Mouse (Mus musculus) neural tube, embryonic 15.5 days (tissue): ENCODE measurements around the gene Zfp324. TPM values are rescaled to one million over a fixed set of nuclear protein-coding genes. Genes with fewer than 3 reads are reported as not detected.
"Not testable (repeated sequence)": the region's sequence is repeated elsewhere in the genome, so short reads cannot be mapped to it uniquely, and the experiment has no call there.

Experiments
- ATAC-seq: fragments of 200-750 bp; cut with Nextera tagmentation; 2 replicates; pipeline ENCODE4 v1.8.0; 2017; ENCODE audit warnings: mild to moderate bottlenecking, moderate TSS enrichment, moderate library complexity; ENCODE audit not compliant: low FRiP score
- H3K27ac ChIP-seq: fragments of 300-500 bp; sonication (generic); replicated peaks from 2 replicates; pipeline ENCODE4 v1.5.1; 2015; ENCODE audit warnings: mild to moderate bottlenecking, inconsistent platforms
- H3K27me3 ChIP-seq: fragments of 300-500 bp; sonication (generic); replicated peaks from 2 replicates; pipeline ENCODE4 v1.6.1; 2015; ENCODE audit warnings: inconsistent platforms
- H3K36me3 ChIP-seq: fragments of 300-500 bp; sonication (generic); 2 replicates; pipeline ENCODE4 v1.6.1; 2015; ENCODE audit warnings: inconsistent platforms
- H3K4me1 ChIP-seq: fragments of 300-500 bp; sonication (generic); 2 replicates; pipeline ENCODE4 v1.6.1; 2015; ENCODE audit warnings: inconsistent platforms
- H3K4me2 ChIP-seq: fragments of 300-500 bp; sonication (generic); 2 replicates; pipeline ENCODE4 v1.6.1; 2015; ENCODE audit warnings: inconsistent platforms, mild to moderate bottlenecking, moderate library complexity
- H3K4me3 ChIP-seq: fragments of 300-500 bp; sonication (generic); replicated peaks from 2 replicates; pipeline ENCODE4 v1.5.1; 2015; ENCODE audit warnings: mild to moderate bottlenecking, inconsistent platforms
- H3K9ac ChIP-seq: fragments of 300-500 bp; sonication (generic); replicated peaks from 2 replicates; pipeline ENCODE4 v1.6.1; 2015; ENCODE audit warnings: mild to moderate bottlenecking, inconsistent platforms
- H3K9me3 ChIP-seq: fragments of 300-500 bp; sonication (generic); replicated peaks from 2 replicates; pipeline ENCODE4 v1.6.1; 2016; ENCODE audit warnings: inconsistent platforms
- WGBS: fragments of 180-500 bp; shearing (Covaris S2); methylation state at CpG from one replicate; pipeline ENCODE4 v1.1.7; 2015; ENCODE audit warnings: mixed read lengths; 5-methylcytosine and 5-hydroxymethylcytosine counted together
- polyA plus RNA-seq: library from polyadenylated mRNA; unstranded; fragments of >200 nt; fragmentation: Nextera tagmentation; extraction: Ambion mirVana; gene quantifications from 2 replicates; pipeline ENCODE4 v1.2.1, GENCODE M21; 2015

Gene Zfp324
- polyA plus RNA-seq: 13.1 and 13.3 TPM in 2 replicates

DNA sequence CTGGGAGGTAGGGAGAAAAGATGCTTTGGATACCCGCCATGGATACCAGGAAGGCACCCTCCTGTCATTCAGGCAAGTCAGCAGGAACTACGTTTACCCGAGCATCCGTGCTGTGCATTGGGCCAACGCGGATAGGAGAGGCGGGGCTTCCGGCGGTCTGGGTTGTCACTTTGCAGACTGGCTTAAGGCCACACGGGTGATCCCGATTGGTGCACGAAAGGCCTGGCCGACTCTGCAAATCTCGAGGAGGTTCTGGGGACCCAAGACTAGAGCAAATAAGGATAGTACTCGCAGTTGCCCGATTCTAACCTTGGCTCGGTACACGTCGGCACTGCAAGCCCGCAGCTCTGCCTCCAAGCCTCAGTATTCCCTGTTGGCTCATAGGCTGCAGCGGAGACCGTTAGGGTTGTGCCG is at the start of gene Zfp324:
TSS of gene Zfp324 (plus strand) at position 161 of the 414 bp plus-strand sequence.
- Histone ChIP-seq H3K27me3 (no peaks in the 10 kb centered on the region), H3K9me3 (no peaks in the 10 kb centered on the region), H3K27ac (peak within 1 kb of the TSS; percentile 92), H3K9ac (peak within 1 kb of the TSS; percentile 82), H3K36me3 (peaks cover 21% of the 10 kb centered on the region), H3K4me3 (peak within 1 kb of the TSS; percentile 77), H3K4me1 (peaks cover 41% of the 10 kb centered on the region), H3K4me2 (peak within 1 kb of the TSS; percentile 94)
- ATAC-seq: peak; percentile 92
- WGBS: under 1% methylated on average over 23 of the region's 23 CpGs

DNA sequence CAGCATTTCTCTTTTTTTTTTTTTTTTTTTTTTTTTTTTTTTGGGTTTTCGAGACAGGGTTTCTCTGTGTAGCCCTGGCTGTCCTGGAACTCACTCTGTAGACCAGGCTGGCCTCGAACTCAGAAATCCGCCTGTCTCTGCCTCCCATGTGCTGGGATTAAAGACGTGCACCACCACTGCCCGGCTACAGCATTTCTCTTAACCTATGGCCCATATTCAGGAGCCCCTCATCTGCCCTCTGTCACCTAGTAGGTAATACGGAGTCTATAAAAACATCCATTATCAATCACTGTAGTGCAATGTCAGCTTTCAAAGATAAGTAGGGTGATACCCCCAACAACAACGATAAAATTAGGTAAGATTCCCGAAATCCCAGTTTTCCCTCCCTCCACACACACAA is 45.1 kb upstream of the Zfp324 start:
- Histone ChIP-seq H3K36me3 (peaks cover 22% of the 10 kb centered on the region), H3K4me2 (0 out of 2 replicates have a peak overlapping the region, but pooled peaks have one; percentile 86), H3K4me1 (peaks cover 21% of the 10 kb centered on the region)
- 89% methylated on average over 7 of the region's 8 CpGs for WGBS
- not testable (repeated sequence) for H3K4me3 ChIP-seq, H3K27me3 ChIP-seq, H3K9me3 ChIP-seq, ATAC-seq, H3K27ac ChIP-seq, H3K9ac ChIP-seq

DNA sequence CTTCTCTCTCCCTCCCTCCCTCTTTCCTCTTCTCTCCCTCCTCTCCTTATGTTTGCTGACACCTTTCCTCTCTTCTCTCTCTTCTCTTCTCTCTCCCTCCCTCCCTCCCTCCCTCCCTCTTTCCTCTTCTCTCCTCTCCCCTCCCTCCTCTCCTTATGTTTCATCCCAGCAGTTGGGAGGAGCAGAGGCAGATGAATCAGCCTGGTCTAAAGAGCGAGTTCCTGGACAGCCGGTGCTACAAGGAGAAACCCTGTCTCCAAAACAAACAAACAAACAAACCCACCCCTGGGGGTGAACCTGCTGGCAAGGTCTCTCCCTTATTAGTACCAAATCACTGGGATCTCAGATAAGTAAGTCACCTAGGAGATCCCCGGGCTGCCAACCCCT is 44.3 kb upstream of the Zfp324 start:
- peak; percentile 49 for ATAC-seq
- 0% methylated on average over 3 of the region's 3 CpGs for WGBS

DNA sequence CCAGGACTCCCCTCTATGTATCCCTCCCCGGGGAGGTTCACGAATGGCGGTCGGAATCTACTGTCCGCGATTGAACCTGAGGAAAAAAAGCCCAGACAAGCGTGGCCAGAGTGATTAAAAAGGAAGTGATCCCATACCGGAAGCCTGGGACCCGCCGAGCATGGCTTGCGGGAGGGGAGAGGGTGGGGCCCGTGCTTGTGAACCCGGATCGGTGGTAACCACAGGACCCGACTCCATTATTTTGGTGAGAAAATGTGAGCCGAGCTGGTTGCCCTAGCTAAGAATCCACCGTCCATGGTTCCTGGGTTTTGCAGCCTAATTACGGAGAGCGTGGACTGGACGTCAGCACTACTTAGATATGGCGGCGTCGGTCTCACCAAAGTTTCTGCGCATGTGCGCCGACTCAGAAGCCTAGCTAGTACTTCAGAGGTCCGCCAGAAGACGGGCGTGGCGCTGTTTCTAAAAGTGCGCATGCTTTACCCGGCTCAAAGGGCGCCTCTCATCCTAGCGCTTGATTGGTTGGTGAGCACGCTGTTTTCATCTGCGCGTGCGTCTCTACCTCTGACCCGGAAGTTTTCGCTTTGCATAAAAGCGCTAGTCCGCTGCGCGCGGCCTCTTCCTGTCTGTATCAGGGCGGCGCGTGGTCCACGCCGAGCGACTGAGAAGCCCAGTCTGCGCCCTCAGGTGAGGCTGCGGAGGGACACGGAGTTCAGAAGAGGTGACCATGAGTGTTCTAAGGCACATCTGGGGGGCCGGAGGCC is 43.8 kb upstream of the Zfp324 start, which contains the start of gene Rps5:
TSS of gene Rps5 (plus strand) at position 586 of the 761 bp plus-strand sequence.
- peak within 1 kb of the TSS; percentile 97 for H3K27ac ChIP-seq
- peak within 1 kb of the TSS; percentile 95 for H3K4me3 ChIP-seq
- no peaks in the 10 kb centered on the region for H3K9me3 ChIP-seq
- peaks cover 36% of the 10 kb centered on the region for H3K36me3 ChIP-seq
- peak; percentile 98 for ATAC-seq
- peak within 1 kb of the TSS; percentile 86 for H3K4me2 ChIP-seq
- WGBS: under 1% methylated on average over 55 of the region's 55 CpGs
- peaks cover 21% of the 10 kb centered on the region for H3K4me1 ChIP-seq
- peaks cover 22% of the 10 kb centered on the region for H3K27me3 ChIP-seq
- peak within 1 kb of the TSS; percentile 85 for H3K9ac ChIP-seq

More for the DNA sequence above, 44.3 kb upstream of the Zfp324 start:
- Histone ChIP-seq H3K27ac (peak overlapping the region; percentile 97), H3K4me2 (peak overlapping the region; percentile 86), H3K9ac (peak overlapping the region; percentile 66), H3K27me3 (peaks cover 16% of the 10 kb centered on the region), H3K9me3 (no peaks in the 10 kb centered on the region), H3K4me1 (peaks cover 21% of the 10 kb centered on the region), H3K36me3 (peaks cover 31% of the 10 kb centered on the region), H3K4me3 (peak overlapping the region; percentile 95)

DNA sequence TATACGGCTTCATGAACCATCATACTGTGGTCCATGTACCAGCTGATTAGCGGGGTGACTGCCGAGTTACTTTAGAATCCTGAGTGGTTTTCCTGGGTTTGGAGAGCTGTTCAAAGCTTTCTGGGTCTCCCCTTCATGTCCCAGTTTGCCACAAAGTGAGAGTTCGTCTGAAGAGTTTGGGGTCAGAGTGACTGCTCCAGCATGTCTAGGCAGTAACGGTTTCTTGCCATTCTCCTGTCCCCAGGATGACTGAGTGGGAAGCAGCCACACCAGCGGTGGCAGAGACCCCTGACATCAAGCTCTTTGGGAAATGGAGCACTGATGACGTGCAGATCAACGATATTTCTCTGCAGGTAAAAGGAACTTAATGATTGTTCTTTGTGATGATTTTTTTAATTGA is 42.9 kb upstream of the Zfp324 start:
- peaks cover 30% of the 10 kb centered on the region for H3K27me3 ChIP-seq
- ATAC-seq: no peak
- whole genome bisulfite sequencing: 4% methylated on average over 8 of the region's 8 CpGs

DNA sequence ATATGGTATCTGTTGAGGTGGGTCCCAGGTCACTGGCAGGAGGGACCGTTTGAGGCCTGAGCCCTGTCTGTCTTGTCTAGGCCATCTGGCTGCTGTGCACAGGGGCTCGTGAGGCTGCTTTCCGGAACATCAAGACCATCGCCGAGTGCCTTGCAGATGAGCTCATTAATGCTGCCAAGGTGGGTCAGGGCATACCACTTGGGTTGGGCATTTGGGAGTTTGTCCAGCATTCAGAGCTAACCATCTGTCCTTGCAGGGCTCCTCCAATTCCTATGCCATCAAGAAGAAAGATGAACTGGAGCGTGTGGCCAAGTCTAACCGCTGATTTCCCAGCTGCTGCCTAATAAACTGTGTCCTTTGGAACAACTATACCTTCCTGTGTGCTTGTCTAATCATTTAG is 39.3 kb upstream of the Zfp324 start:
- Histone ChIP-seq H3K9me3 (no peaks in the 10 kb centered on the region), H3K9ac (no peak overlapping the region), H3K27ac (no peak overlapping the region), H3K27me3 (peaks cover 39% of the 10 kb centered on the region), H3K4me1 (peaks cover 29% of the 10 kb centered on the region), H3K4me3 (no peak overlapping the region), H3K36me3 (peaks cover 42% of the 10 kb centered on the region), H3K4me2 (no peak overlapping the region)
- no peak for ATAC-seq
- WGBS: 82% methylated on average over 7 of the region's 7 CpGs

More for the DNA sequence above, 42.9 kb upstream of the Zfp324 start:
- H3K4me3 ChIP-seq: peak overlapping the region; percentile 95
- peak overlapping the region; percentile 85 for H3K9ac ChIP-seq
- peak overlapping the region; percentile 86 for H3K4me2 ChIP-seq
- peaks cover 24% of the 10 kb centered on the region for H3K4me1 ChIP-seq
- H3K27ac ChIP-seq: no peak overlapping the region
- no peaks in the 10 kb centered on the region for H3K9me3 ChIP-seq
- H3K36me3 ChIP-seq: peaks cover 42% of the 10 kb centered on the region

DNA sequence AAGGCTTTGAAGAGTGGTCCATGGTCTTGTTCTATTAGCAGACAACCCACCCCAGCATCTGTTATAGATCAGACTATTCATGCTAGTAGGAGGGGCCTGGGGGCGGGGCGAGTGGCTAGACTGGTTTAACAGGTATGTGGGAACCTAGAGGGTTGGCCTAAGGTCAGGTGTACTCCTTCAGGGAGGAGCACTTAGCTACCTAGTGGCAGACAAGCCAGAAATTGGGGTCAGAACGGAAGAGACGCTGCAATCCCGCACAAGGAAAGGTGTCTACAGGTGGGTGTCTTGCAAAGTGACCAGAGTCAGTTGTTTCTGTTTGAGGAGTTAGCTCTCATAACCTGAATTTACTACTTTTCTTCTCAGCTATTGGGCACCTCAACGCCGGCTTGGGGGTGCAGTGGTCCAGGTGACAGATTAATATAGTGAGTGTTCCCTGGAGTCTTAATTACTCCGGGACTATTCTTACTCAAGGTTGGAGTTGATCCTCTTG is 38.4 kb upstream of the Zfp324 start, which contains the start of gene Rnf225:
TSS of gene Rnf225 (plus strand) at position 226 of the 490 bp plus-strand sequence.
- peak within 1 kb of the TSS; percentile 58 for H3K4me2 ChIP-seq
- H3K4me3 ChIP-seq: peak within 1 kb of the TSS; percentile 34
- H3K27ac ChIP-seq: no peak within 1 kb of the TSS
- H3K9me3 ChIP-seq: no peaks in the 10 kb centered on the region
- H3K36me3 ChIP-seq: peaks cover 42% of the 10 kb centered on the region
- 19% methylated on average over 8 of the region's 8 CpGs for WGBS
- peak within 1 kb of the TSS; percentile 36; the same call in 1 of the 2 replicates for H3K9ac ChIP-seq
- no peak for ATAC-seq
- H3K27me3 ChIP-seq: peaks cover 39% of the 10 kb centered on the region
- H3K4me1 ChIP-seq: peaks cover 29% of the 10 kb centered on the region

DNA sequence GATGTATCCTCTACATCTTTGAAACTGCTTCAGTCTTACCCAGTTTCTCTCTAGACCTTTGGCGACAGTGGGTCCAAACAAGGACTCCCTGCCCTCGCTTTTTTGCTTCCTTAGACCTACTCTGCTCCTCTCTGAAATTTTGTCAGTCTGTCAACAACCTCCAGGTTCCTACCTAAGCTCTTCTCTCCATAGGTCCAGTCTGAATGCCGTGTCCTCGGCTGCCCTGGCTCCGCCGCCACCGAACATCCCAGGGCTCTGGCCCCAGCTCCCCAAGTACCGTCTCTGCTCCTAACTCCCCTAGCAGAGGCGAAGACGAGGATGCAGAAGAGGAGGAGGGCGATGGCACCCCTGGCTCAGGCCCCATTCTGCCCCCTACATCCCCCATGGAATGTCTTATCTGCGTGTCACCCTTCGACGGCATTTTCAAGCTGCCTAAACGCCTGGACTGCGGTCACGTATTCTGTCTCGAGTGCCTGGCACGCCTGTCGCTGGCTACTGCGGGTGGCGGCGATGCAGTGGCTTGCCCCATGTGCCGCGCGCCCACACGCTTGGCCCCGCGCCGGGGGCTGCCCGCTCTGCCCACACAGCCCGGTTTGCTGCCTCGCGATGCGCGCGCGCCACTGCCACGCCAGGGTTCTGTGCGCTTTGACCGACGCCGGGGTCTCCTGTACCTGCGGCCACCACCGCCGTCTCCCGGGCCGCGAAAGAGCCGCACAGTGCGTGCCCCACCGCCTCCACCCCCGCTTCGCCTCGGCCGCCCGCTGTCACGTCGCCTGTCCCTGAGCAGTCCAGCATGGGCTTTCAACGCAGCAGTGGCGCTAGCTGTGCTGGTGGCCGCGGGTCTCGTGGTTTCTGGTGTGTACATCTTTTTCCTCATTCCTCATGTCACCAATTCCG is 37.7 kb upstream of the Zfp324 start:
- Histone ChIP-seq H3K27me3 (peaks cover 39% of the 10 kb centered on the region), H3K4me2 (peak overlapping the region; percentile 58), H3K4me3 (peak overlapping the region; percentile 34), H3K4me1 (peaks cover 25% of the 10 kb centered on the region), H3K9ac (peak overlapping the region; percentile 36; the same call in 1 of the 2 replicates), H3K36me3 (peaks cover 42% of the 10 kb centered on the region), H3K27ac (no peak overlapping the region), H3K9me3 (no peaks in the 10 kb centered on the region)
- ATAC-seq: peak; percentile 41; the same call in 1 of the 2 replicates
- WGBS: 5% methylated on average over 58 of the region's 65 CpGs

DNA sequence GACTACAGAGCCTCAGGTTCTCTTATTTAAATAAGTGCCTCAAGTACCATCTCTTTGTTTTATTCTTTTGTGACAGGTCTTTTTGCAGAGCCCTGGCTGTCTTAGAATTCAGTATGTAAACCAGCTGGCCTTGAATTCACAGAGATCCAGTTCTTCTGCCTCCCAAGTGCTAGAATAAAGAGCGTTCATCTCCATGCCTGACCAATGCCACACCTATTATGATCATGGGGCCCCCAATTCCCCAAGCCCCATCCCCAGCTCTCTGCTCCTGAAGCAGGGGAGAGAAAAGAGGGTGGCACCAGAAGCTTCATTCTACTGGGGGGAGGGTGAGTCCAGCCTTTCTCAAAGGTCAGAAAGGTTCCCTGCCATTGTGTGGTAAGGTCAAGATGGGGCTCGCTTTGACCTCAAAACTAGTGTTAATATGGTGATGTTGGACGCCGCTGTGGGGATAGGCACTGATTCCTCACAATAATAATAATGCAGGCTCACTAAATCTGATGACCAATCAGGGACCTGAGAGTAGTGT is 32.0 kb upstream of the Zfp324 start:
- WGBS: 60% methylated on average over 4 of the region's 4 CpGs
- Histone ChIP-seq H3K4me2 (no peak overlapping the region), H3K27ac (no peak overlapping the region), H3K4me3 (no peak overlapping the region), H3K9ac (no peak overlapping the region), H3K4me1 (no peaks in the 10 kb centered on the region), H3K9me3 (no peaks in the 10 kb centered on the region), H3K36me3 (no peaks in the 10 kb centered on the region), H3K27me3 (no peaks in the 10 kb centered on the region; the same call in 1 of the 2 replicates)
- ATAC-seq: no peak

DNA sequence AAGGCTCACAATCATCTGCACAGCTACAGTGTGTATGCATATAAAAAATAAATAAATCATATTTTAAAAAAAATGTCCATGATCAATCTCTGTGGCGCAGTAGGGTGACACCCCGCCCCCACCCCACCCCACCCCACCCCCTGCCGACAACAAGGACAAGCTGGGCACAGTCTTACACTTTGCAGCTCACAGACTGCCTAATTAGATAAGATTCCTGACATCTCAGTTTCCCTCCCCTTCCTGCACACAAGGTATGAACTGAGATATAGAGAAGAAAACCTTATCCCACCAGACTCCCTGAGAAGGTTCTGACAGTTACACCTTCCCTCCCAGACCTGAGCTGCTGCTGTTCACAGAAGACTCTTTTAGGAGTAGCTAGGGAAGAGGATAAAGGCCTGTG is 30.8 kb upstream of the Zfp324 start:
- no peak for ATAC-seq
- no peak overlapping the region for H3K27ac ChIP-seq
- no peaks in the 10 kb centered on the region for H3K4me1 ChIP-seq
- H3K9ac ChIP-seq: no peak overlapping the region
- no peaks in the 10 kb centered on the region for H3K36me3 ChIP-seq
- H3K27me3 ChIP-seq: no peaks in the 10 kb centered on the region
- no peak overlapping the region for H3K4me2 ChIP-seq
- H3K4me3 ChIP-seq: no peak overlapping the region
- WGBS: 76% methylated on average over 3 of the region's 3 CpGs
- H3K9me3 ChIP-seq: no peaks in the 10 kb centered on the region

DNA sequence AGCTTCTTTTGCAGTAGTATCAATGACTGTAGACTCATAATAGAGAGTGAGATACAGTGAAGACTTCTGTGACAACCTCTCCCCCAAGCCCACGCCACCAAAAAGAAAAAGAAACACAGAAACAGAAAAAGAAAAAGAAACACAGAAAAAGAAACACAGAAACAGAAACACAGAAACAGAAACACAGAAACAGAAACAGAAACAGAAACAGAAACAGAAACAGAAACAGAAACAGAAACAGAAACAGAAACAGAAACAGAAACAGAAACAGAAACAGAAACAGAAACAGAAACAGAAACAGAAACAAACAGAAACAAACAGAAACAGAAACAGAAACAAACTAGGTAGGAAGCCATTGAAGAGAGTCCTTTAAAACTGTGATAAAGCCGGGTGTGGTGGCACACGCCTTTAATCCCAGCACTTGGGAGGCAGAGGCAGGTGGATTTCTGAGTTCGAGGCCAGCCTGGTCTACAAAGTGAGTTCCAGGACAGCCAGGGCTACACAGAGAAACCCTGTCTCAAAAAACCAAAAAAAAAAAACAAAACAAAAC is 28.3 kb upstream of the Zfp324 start:
- H3K4me1 ChIP-seq, H3K36me3 ChIP-seq, H3K4me3 ChIP-seq, H3K4me2 ChIP-seq, H3K9ac ChIP-seq, ATAC-seq, H3K27me3 ChIP-seq, H3K27ac ChIP-seq, H3K9me3 ChIP-seq: not testable (repeated sequence)
- WGBS: 81% methylated on average over 3 of the region's 4 CpGs
